Mouse (Mus musculus): ENCODE measurements around the gene Ankrd50. TPM values are rescaled to one million over a fixed set of nuclear protein-coding genes. Genes with fewer than 3 reads are reported as not detected.

The Ankrd50 gene
- polyA plus RNA-seq, 1 experiment from 2014 or later: 9.8 TPM

DNA sequence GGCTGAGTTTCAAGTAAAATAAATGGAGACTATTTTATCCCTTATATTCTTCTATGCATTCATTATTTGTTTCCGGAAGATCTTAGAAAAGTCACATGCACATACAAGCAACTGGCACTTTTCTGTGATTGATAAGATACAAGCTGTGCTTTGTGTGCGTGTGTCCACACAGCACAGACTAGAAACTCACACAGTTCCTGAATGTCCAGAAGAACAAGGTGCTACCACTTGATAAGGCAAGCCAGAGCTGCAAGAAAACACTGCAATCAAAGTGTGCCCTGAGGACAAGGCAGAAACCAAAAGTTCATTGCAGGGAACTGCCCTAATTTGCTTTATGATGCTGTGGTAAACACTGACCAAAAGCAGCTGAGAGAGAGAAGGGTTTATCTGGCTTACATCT is 6.1 kb upstream of the Ankrd50 start:
- no peaks in the 10 kb centered on the region for H3K36me3 ChIP-seq (ENCODE audit: control insufficient read depth, insufficient read depth, low read length)
- ATAC-seq (ENCODE audit: low FRiP score, low TSS enrichment) (peak; percentile 88), DNase-seq (ENCODE audit: low spot score) (peak; percentile 46)
- TF ChIP-seq CTCF (IDR thresholded peaks at IDR 0.05; ENCODE audit: low read depth): no peak
- TF ChIP-seq EP300 (optimal IDR thresholded peaks at IDR 0.05): no peak
- WGBS: 44% methylated on average over 2 of the region's 2 CpGs
- H3K4me3 ChIP-seq (ENCODE audit: low read depth, low read length): no peak overlapping the region
- H3K9me3 ChIP-seq (ENCODE audit: control insufficient read depth, low read length): no peaks in the 10 kb centered on the region
- H3K27me3 ChIP-seq (ENCODE audit: control insufficient read depth, insufficient read depth, low read length): no peaks in the 10 kb centered on the region
- no peak overlapping the region for H3K27ac ChIP-seq (replicated peaks)
- H3K9ac ChIP-seq (ENCODE audit: low read length): no peak overlapping the region
- no peaks in the 10 kb centered on the region for H3K4me1 ChIP-seq (replicated peaks; ENCODE audit: control insufficient read depth, insufficient read depth)
- H3K4me2 ChIP-seq (replicated peaks; ENCODE audit: low read depth): no peak overlapping the region

DNA sequence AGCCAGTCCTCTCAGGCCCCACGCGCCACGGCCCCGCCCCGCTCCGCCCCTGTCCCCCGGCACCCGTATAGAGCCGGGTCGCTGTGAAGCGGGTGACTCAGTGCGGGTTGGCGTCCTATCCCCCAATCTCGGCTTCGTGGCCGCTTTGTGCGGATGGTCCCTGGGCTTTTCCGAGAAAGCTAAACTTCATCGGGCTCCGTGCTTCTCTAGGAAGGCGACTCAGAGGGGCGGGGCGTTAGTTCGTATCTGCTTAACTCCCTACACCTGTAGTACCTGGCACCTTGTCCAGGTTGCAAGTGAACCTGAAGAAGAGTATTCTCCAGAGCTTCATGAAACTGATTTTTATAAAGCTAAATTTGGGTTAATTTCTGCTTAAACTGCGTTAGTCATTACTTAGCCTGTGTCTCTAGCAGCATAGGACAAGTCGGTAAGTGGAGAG is 482 bp upstream of the Ankrd50 start:
- no peaks in the 10 kb centered on the region for H3K36me3 ChIP-seq (ENCODE audit: control insufficient read depth, insufficient read depth, low read length)
- no peaks in the 10 kb centered on the region for H3K4me1 ChIP-seq (replicated peaks; ENCODE audit: control insufficient read depth, insufficient read depth)
- H3K27ac ChIP-seq (replicated peaks): peak overlapping the region; percentile 78
- H3K9me3 ChIP-seq (ENCODE audit: control insufficient read depth, low read length): no peaks in the 10 kb centered on the region
- peak overlapping the region; percentile 96 for H3K4me3 ChIP-seq (ENCODE audit: low read depth, low read length)
- ATAC-seq (ENCODE audit: low FRiP score, low TSS enrichment) (no peak; the same call in 1 of the 2 replicates), DNase-seq (ENCODE audit: low spot score) (no peak)
- TF ChIP-seq CTCF (IDR thresholded peaks at IDR 0.05; ENCODE audit: low read depth) (no peak), EP300 (optimal IDR thresholded peaks at IDR 0.05) (no peak)
- 2% methylated on average over 26 of the region's 26 CpGs for WGBS
- peak overlapping the region; percentile 59 for H3K9ac ChIP-seq (ENCODE audit: low read length)
- H3K4me2 ChIP-seq (replicated peaks; ENCODE audit: low read depth): peak overlapping the region; percentile 57
- no peaks in the 10 kb centered on the region for H3K27me3 ChIP-seq (ENCODE audit: control insufficient read depth, insufficient read depth, low read length)

DNA sequence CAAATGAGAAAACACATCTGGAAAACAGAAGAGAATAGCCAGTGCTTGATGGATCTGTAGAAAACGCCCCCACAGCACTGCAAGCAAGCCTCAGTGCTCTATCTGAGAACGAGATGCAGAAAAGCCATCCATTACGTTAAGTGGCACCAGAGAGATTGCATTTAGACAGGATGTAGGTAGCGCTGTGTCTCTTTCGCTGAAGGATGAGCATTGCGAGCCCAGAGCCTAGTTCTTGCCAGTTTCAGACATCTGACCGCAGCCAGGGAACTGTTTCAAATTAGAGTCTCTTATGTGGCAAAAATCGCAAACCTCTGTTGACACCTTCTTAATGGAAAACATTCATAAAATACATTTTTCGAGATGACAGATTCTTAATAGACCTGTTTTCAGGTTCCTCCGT is 1.1 kb downstream of the Ankrd50 start:
- no peak for TF ChIP-seq CTCF (IDR thresholded peaks at IDR 0.05; ENCODE audit: low read depth)
- TF ChIP-seq EP300 (optimal IDR thresholded peaks at IDR 0.05): no peak
- 12% methylated on average over 10 of the region's 10 CpGs for WGBS
- H3K4me3 ChIP-seq (ENCODE audit: low read depth, low read length): peak overlapping the region; percentile 96
- H3K9me3 ChIP-seq (ENCODE audit: control insufficient read depth, low read length): no peaks in the 10 kb centered on the region
- H3K9ac ChIP-seq (ENCODE audit: low read length): peak overlapping the region; percentile 97
- no peak overlapping the region for H3K27ac ChIP-seq (replicated peaks)
- H3K4me1 ChIP-seq (replicated peaks; ENCODE audit: control insufficient read depth, insufficient read depth): no peaks in the 10 kb centered on the region; the same call in 1 of the 2 replicates
- peaks cover 2% of the 10 kb centered on the region; the same call in 1 of the 2 replicates for H3K36me3 ChIP-seq (ENCODE audit: control insufficient read depth, insufficient read depth, low read length)
- ATAC-seq (ENCODE audit: low FRiP score, low TSS enrichment) (no peak), DNase-seq (ENCODE audit: low spot score) (no peak)
- no peaks in the 10 kb centered on the region for H3K27me3 ChIP-seq (ENCODE audit: control insufficient read depth, insufficient read depth, low read length)
- peak overlapping the region; percentile 79 for H3K4me2 ChIP-seq (replicated peaks; ENCODE audit: low read depth)

DNA sequence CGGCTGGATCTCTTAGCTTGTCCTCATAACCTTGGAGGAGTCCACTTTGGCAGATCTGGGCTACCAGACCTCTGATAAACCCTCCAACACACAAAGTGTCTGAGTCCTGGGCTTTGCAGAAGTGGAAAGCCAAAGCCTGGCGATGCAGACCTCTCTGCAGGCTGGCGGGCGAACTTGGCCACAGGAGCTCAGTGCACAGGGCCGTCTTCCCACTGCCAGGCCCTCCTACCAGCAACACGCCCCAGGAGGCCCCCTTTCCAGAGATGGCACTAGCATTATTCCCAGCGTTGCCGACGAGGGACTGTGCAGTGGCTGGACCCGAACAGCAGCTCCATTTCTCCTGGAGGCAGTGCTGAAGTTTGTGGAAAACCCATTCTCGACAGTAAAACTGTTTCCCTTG is 1.9 kb downstream of the Ankrd50 start:
- H3K9me3 ChIP-seq (ENCODE audit: control insufficient read depth, low read length): no peaks in the 10 kb centered on the region
- peak overlapping the region; percentile 97 for H3K9ac ChIP-seq (ENCODE audit: low read length)
- no peak for DNase-seq (ENCODE audit: low spot score)
- H3K4me1 ChIP-seq (replicated peaks; ENCODE audit: control insufficient read depth, insufficient read depth): no peaks in the 10 kb centered on the region; the same call in 1 of the 2 replicates
- peaks cover 2% of the 10 kb centered on the region; the same call in 1 of the 2 replicates for H3K36me3 ChIP-seq (ENCODE audit: control insufficient read depth, insufficient read depth, low read length)
- 27% methylated on average over 11 of the region's 11 CpGs for WGBS
- no peaks in the 10 kb centered on the region for H3K27me3 ChIP-seq (ENCODE audit: control insufficient read depth, insufficient read depth, low read length)
- no peak for TF ChIP-seq CTCF (IDR thresholded peaks at IDR 0.05; ENCODE audit: low read depth)
- TF ChIP-seq EP300 (optimal IDR thresholded peaks at IDR 0.05): no peak
- H3K27ac ChIP-seq (replicated peaks): peak overlapping the region; percentile 58; the same call in 1 of the 2 replicates
- peak overlapping the region; percentile 79 for H3K4me2 ChIP-seq (replicated peaks; ENCODE audit: low read depth)
- peak overlapping the region; percentile 96 for H3K4me3 ChIP-seq (ENCODE audit: low read depth, low read length)
- no peak for ATAC-seq (ENCODE audit: low FRiP score, low TSS enrichment)

DNA sequence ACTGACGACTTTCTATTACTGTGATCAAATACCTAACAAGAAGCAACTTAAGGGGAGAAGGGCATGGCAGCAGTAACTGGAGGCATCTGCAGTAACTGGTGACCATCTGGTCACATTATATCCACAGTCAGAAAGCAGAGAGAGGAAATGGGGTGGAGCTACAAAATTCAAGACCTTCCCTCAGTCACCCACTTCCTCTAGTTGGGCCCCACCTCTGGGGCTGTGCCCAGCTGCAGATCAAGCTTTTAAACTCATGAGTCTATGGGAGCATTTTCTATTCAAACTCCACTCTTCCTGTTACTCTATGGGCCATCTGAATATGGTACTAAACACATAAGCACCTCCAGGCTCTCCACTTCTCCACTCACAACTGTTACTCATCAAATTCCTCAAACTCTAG is 3.5 kb downstream of the Ankrd50 start:
- Histone ChIP-seq H3K27ac (replicated peaks) (no peak overlapping the region), H3K9ac (ENCODE audit: low read length) (no peak overlapping the region), H3K27me3 (ENCODE audit: control insufficient read depth, insufficient read depth, low read length) (no peaks in the 10 kb centered on the region), H3K4me3 (ENCODE audit: low read depth, low read length) (no peak overlapping the region; the same call in 1 of the 2 replicates), H3K4me1 (replicated peaks; ENCODE audit: control insufficient read depth, insufficient read depth) (no peaks in the 10 kb centered on the region; the same call in 1 of the 2 replicates), H3K9me3 (ENCODE audit: control insufficient read depth, low read length) (no peaks in the 10 kb centered on the region), H3K36me3 (ENCODE audit: control insufficient read depth, insufficient read depth, low read length) (peaks cover 2% of the 10 kb centered on the region; the same call in 1 of the 2 replicates), H3K4me2 (replicated peaks; ENCODE audit: low read depth) (peak overlapping the region; percentile 47)
- no peak for ATAC-seq (ENCODE audit: low FRiP score, low TSS enrichment)
- TF ChIP-seq CTCF (IDR thresholded peaks at IDR 0.05; ENCODE audit: low read depth) (no peak), EP300 (optimal IDR thresholded peaks at IDR 0.05) (no peak)
- 45% methylated on average over 1 of the region's 1 CpGs for WGBS
- no peak for DNase-seq (ENCODE audit: low spot score)

DNA sequence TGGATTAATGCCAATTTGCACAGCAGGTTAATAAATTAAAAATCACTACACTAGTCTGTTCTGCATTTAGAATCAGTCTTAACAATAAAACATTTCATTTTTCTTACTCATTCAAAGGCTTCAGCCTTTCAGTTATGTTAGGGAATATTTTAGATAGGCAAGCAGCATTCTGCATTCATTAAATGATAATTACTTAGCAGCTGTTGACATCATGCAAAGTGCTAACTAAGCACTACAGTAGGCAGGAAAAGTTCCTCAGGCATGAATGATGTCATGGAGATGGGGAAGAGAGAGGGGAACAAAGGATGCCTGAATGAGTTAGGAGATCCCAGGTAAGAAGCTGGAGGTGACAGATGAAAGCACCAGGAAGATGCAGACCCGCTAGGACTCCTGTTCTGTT is 6.7 kb downstream of the Ankrd50 start:
- ATAC-seq (ENCODE audit: low FRiP score, low TSS enrichment) (no peak), DNase-seq (ENCODE audit: low spot score) (no peak)
- Histone ChIP-seq H3K27ac (replicated peaks) (no peak overlapping the region), H3K4me3 (ENCODE audit: low read depth, low read length) (no peak overlapping the region), H3K4me1 (replicated peaks; ENCODE audit: control insufficient read depth, insufficient read depth) (no peaks in the 10 kb centered on the region; the same call in 1 of the 2 replicates), H3K27me3 (ENCODE audit: control insufficient read depth, insufficient read depth, low read length) (no peaks in the 10 kb centered on the region), H3K4me2 (replicated peaks; ENCODE audit: low read depth) (no peak overlapping the region), H3K9me3 (ENCODE audit: control insufficient read depth, low read length) (no peaks in the 10 kb centered on the region), H3K36me3 (ENCODE audit: control insufficient read depth, insufficient read depth, low read length) (peaks cover 2% of the 10 kb centered on the region; the same call in 1 of the 2 replicates), H3K9ac (ENCODE audit: low read length) (no peak overlapping the region)
- TF ChIP-seq CTCF (IDR thresholded peaks at IDR 0.05; ENCODE audit: low read depth) (no peak), EP300 (optimal IDR thresholded peaks at IDR 0.05) (no peak)
- 81% methylated on average over 1 of the region's 1 CpGs for WGBS
